Mouse (Mus musculus) ES-Bruce4 (cell line): ENCODE data around the gene Gm5565.

Experiments
- CTCF ChIP-seq: IDR thresholded peaks from one replicate; pipeline ENCODE4 v1.8.1; 2011; ENCODE audit warnings: low read depth, low read length
- EP300 ChIP-seq: IDR thresholded peaks from 2 replicates; pipeline ENCODE4 v1.6.1; 2011; ENCODE audit warnings: low read depth, low read length; ENCODE audit not compliant: insufficient read depth
- POLR2A ChIP-seq: IDR thresholded peaks from one replicate; pipeline ENCODE4 v1.8.1; 2011; ENCODE audit warnings: low read length; ENCODE audit not compliant: insufficient read depth

DNA sequence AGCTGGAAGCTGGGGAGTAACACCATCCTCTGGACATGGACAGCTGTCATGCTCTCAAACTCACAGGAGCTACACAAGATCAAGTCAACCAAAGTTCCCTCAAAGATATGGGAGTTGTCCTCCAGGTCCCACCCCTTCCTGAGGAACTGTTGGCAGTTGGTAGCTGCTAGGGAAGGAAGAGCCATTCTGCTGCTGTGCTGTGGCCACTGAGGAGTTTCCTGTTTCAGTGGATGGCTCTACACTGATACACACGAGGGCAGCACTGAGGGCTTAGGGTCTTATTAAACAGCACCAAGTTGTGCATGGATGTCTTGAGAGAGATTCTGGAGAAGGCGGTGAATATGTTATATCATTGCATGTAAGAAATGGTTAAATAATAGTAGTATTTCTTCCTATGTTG is 39.2 kb upstream of the Gm5565 start:
- no peak for TF ChIP-seq CTCF
- TF ChIP-seq POLR2A = no peak
- no peak for TF ChIP-seq EP300
